Mouse (Mus musculus): Measurements from ENCODE around the gene Plekha7.

DNA sequence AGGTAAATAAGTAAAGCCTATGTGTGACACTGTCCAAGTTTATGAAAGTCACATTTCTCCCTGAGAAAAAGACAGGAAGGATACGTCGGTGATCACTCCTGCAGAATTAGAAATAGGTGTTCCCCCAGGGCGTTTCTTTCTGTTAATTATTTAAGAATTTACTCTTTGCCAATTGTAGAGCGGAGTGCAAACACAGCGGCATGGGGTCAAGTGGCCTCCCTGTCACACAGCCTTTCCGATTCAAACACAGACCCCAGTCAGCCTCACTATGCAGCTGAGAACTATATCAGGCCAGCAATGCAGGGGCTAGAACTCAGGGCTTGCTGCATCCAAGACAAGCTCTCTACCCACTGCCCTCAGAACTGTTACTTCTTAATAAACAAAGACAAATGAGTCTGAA is 35.1 kb downstream of the Plekha7 start:
- TF ChIP-seq CTCF (IDR thresholded peaks at IDR 0.05; ENCODE audit: borderline replicate concordance, insufficient read depth, low read depth, low read length), result no peak
- no peak for TF ChIP-seq POLR2A (IDR thresholded peaks at IDR 0.05; ENCODE audit: borderline replicate concordance, insufficient read depth, low read length)
